Mouse (Mus musculus): ENCODE results near the gene Fgg. TPM values are rescaled to one million over a fixed set of nuclear protein-coding genes. Genes with fewer than 3 reads are reported as not detected.

Fgg gene
- polyA plus RNA-seq, 1 experiment, result not detected

- no peaks in the 10 kb centered on the region for H3K36me3 ChIP-seq (ENCODE audit: control insufficient read depth, insufficient read depth, low read length)
- no peak overlapping the region for H3K27ac ChIP-seq (ENCODE audit: insufficient read depth, low read depth, low read length)
- 88% methylated on average over 5 of the region's 5 CpGs for WGBS
- H3K4me3 ChIP-seq (ENCODE audit: low read depth, low read length), result no peak overlapping the region
- no peaks in the 10 kb centered on the region; the same call in 1 of the 2 replicates for H3K27me3 ChIP-seq (ENCODE audit: control insufficient read depth, insufficient read depth, low read length)
- TF ChIP-seq POLR2A (IDR thresholded peaks at IDR 0.05; ENCODE audit: low read depth, low read length), result no peak
- TF ChIP-seq CTCF (IDR thresholded peaks at IDR 0.05; ENCODE audit: extremely low read depth, insufficient read length, insufficient replicate concordance, low read depth, low read length), result no peak
- no peaks in the 10 kb centered on the region for H3K4me1 ChIP-seq (ENCODE audit: control insufficient read depth, insufficient read depth, insufficient read length, low read length)
Observed at GRCm38 (mm10) chr3:83042451-83042850, 34.9 kb downstream of the Fgg start.

- Histone ChIP-seq H3K4me1 (ENCODE audit: control insufficient read depth, insufficient read depth, insufficient read length, low read length) (no peaks in the 10 kb centered on the region), H3K27me3 (ENCODE audit: control insufficient read depth, insufficient read depth, low read length) (no peaks in the 10 kb centered on the region; the same call in 1 of the 2 replicates), H3K4me3 (ENCODE audit: low read depth, low read length) (no peak overlapping the region), H3K36me3 (ENCODE audit: control insufficient read depth, insufficient read depth, low read length) (no peaks in the 10 kb centered on the region), H3K27ac (ENCODE audit: insufficient read depth, low read depth, low read length) (no peak overlapping the region)
- no peak for TF ChIP-seq CTCF (IDR thresholded peaks at IDR 0.05; ENCODE audit: extremely low read depth, insufficient read length, insufficient replicate concordance, low read depth, low read length)
- 83% methylated on average over 11 of the region's 11 CpGs for WGBS
Observed at GRCm38 (mm10) chr3:83046649-83047048, 39.1 kb downstream of the Fgg start.

- Histone ChIP-seq H3K36me3 (ENCODE audit: control insufficient read depth, insufficient read depth, low read length) (no peaks in the 10 kb centered on the region), H3K27ac (ENCODE audit: insufficient read depth, low read depth, low read length) (no peak within 1 kb of the TSS), H3K4me3 (ENCODE audit: low read depth, low read length) (no peak within 1 kb of the TSS), H3K4me1 (ENCODE audit: control insufficient read depth, insufficient read depth, insufficient read length, low read length) (no peaks in the 10 kb centered on the region; the same call in 1 of the 2 replicates), H3K27me3 (ENCODE audit: control insufficient read depth, insufficient read depth, low read length) (no peaks in the 10 kb centered on the region; the same call in 1 of the 2 replicates)
- no peak for TF ChIP-seq CTCF (IDR thresholded peaks at IDR 0.05; ENCODE audit: extremely low read depth, insufficient read length, insufficient replicate concordance, low read depth, low read length)
- 52% methylated on average over 8 of the region's 8 CpGs for WGBS
Observed at GRCm38 (mm10) chr3:83049680-83050079, 42.2 kb downstream of the Fgg start, which contains the start of gene Fgb. Gene Fgb, minus strand, starts transcription at chr3:83049863.

- no peaks in the 10 kb centered on the region; the same call in 1 of the 2 replicates for H3K4me1 ChIP-seq (ENCODE audit: control insufficient read depth, insufficient read depth, insufficient read length, low read length)
- 52% methylated on average over 5 of the region's 5 CpGs for WGBS
- no peak for TF ChIP-seq CTCF (IDR thresholded peaks at IDR 0.05; ENCODE audit: extremely low read depth, insufficient read length, insufficient replicate concordance, low read depth, low read length)
- TF ChIP-seq POLR2A (IDR thresholded peaks at IDR 0.05; ENCODE audit: low read depth, low read length), result no peak
- no peak overlapping the region for H3K4me3 ChIP-seq (ENCODE audit: low read depth, low read length)
- H3K36me3 ChIP-seq (ENCODE audit: control insufficient read depth, insufficient read depth, low read length), result no peaks in the 10 kb centered on the region
- no peak overlapping the region for H3K27ac ChIP-seq (ENCODE audit: insufficient read depth, low read depth, low read length)
- H3K27me3 ChIP-seq (ENCODE audit: control insufficient read depth, insufficient read depth, low read length), result no peaks in the 10 kb centered on the region; the same call in 1 of the 2 replicates
Observed at GRCm38 (mm10) chr3:83050661-83051060, 43.1 kb downstream of the Fgg start.

GRCm38 (mm10) chr3:83052102-83052501 is 44.6 kb downstream of the Fgg start:
- Histone ChIP-seq H3K4me3 (ENCODE audit: low read depth, low read length) (no peak overlapping the region), H3K27me3 (ENCODE audit: control insufficient read depth, insufficient read depth, low read length) (no peaks in the 10 kb centered on the region), H3K4me1 (ENCODE audit: control insufficient read depth, insufficient read depth, insufficient read length, low read length) (no peaks in the 10 kb centered on the region; the same call in 1 of the 2 replicates), H3K27ac (ENCODE audit: insufficient read depth, low read depth, low read length) (no peak overlapping the region), H3K36me3 (ENCODE audit: control insufficient read depth, insufficient read depth, low read length) (no peaks in the 10 kb centered on the region; the same call in 1 of the 2 replicates)
- WGBS, result 63% methylated on average over 5 of the region's 5 CpGs
- TF ChIP-seq CTCF (IDR thresholded peaks at IDR 0.05; ENCODE audit: extremely low read depth, insufficient read length, insufficient replicate concordance, low read depth, low read length), result no peak
- TF ChIP-seq POLR2A (IDR thresholded peaks at IDR 0.05; ENCODE audit: low read depth, low read length), result no peak

GRCm38 (mm10) chr3:83053126-83053525 is 45.6 kb downstream of the Fgg start:
- no peaks in the 10 kb centered on the region for H3K27me3 ChIP-seq (ENCODE audit: control insufficient read depth, insufficient read depth, low read length)
- H3K27ac ChIP-seq (ENCODE audit: insufficient read depth, low read depth, low read length), result no peak overlapping the region
- no peaks in the 10 kb centered on the region; the same call in 1 of the 2 replicates for H3K4me1 ChIP-seq (ENCODE audit: control insufficient read depth, insufficient read depth, insufficient read length, low read length)
- no peak for TF ChIP-seq CTCF (IDR thresholded peaks at IDR 0.05; ENCODE audit: extremely low read depth, insufficient read length, insufficient replicate concordance, low read depth, low read length)
- no peak for TF ChIP-seq POLR2A (IDR thresholded peaks at IDR 0.05; ENCODE audit: low read depth, low read length)
- 88% methylated on average over 7 of the region's 7 CpGs for WGBS
- no peak overlapping the region for H3K4me3 ChIP-seq (ENCODE audit: low read depth, low read length)
- H3K36me3 ChIP-seq (ENCODE audit: control insufficient read depth, insufficient read depth, low read length), result peaks cover 2% of the 10 kb centered on the region; the same call in 1 of the 2 replicates

- 17% methylated on average over 10 of the region's 10 CpGs for WGBS
- no peak overlapping the region for H3K4me3 ChIP-seq (ENCODE audit: low read depth, low read length)
- no peaks in the 10 kb centered on the region; the same call in 1 of the 2 replicates for H3K4me1 ChIP-seq (ENCODE audit: control insufficient read depth, insufficient read depth, insufficient read length, low read length)
- H3K27me3 ChIP-seq (ENCODE audit: control insufficient read depth, insufficient read depth, low read length), result no peaks in the 10 kb centered on the region
- no peak for TF ChIP-seq POLR2A (IDR thresholded peaks at IDR 0.05; ENCODE audit: low read depth, low read length)
- TF ChIP-seq CTCF (IDR thresholded peaks at IDR 0.05; ENCODE audit: extremely low read depth, insufficient read length, insufficient replicate concordance, low read depth, low read length), result no peak
- peaks cover 6% of the 10 kb centered on the region for H3K36me3 ChIP-seq (ENCODE audit: control insufficient read depth, insufficient read depth, low read length)
- H3K27ac ChIP-seq (ENCODE audit: insufficient read depth, low read depth, low read length), result no peak overlapping the region
Observed at GRCm38 (mm10) chr3:83053758-83054157, 46.2 kb downstream of the Fgg start.

All from small intestine, adult 2 months (tissue).